Mouse (Mus musculus) adrenal gland, postnatal 4 days (tissue): Measurements from ENCODE around the gene Scgb1b15. TPM values are rescaled to one million over a fixed set of nuclear protein-coding genes. Genes with fewer than 3 reads are reported as not detected.
"Not testable (repeated sequence)": the region's sequence is repeated elsewhere in the genome, so short reads cannot be mapped to it uniquely, and the experiment has no call there.

Source experiments
- DNase-seq, 2 experiments: peaks; one replicate each; pipeline ENCODE4 v3.0.0; 2021 to 2022; ENCODE audit warnings: low spot score in 2 of 2, mixed read lengths in 2 of 2
- long read RNA-seq, 2 experiments: library from polyadenylated mRNA; stranded (forward); transcript quantifications; one replicate each; pipeline ENCODE4 v2.0.0; 2021
- total RNA-seq, 2 experiments: library from RNA; stranded (reverse); gene quantifications; 2 replicates each; pipeline ENCODE4 v1.2.3; 2021

Gene Scgb1b15
- total RNA-seq: not detected
- long read RNA-seq, experiment 1: 0 reads
- long read RNA-seq, experiment 2: 0 reads

GRCm38 (mm10) chr7:32836254-32836653 lies at the start of gene Scgb1b15:
TSS of gene Scgb1b15 (plus strand) at chr7:32836554.
- DNase-seq: not testable (repeated sequence)

- not testable (repeated sequence) for DNase-seq
Observed at GRCm38 (mm10) chr7:32829562-32829961, 6.8 kb upstream of the Scgb1b15 start, which contains the start of gene Scgb2b15. TSS of gene Scgb2b15 (minus strand) at chr7:32829662.

Other genes starting within 250 kb of the Scgb1b15 start
- gene Scgb2b15, start 6.9 kb upstream of the Scgb1b15 start, total RNA-seq: not detected
- gene Scgb2b17, start 220.0 kb downstream of the Scgb1b15 start, total RNA-seq: not detected
- not detected for gene Scgb1b17, start 226.9 kb downstream of the Scgb1b15 start, total RNA-seq